21 mouse cellular contexts compared by ENCODE assay signal in genomic region chr1:143939511-143939910, GRCm38 (mm10).
DNase-seq lines count a peak whose midpoint lies in the region; ATAC-seq and TF ChIP-seq lines count a peak whose summit lies in the region.
"Had no signal": no experiment of that assay in that cellular context is flagged by ENCODE, and none has a peak within 500 bp of the region (broad histone marks: within the 10 kb centered on the region; RNA-seq: fewer than 3 reads in every experiment).

No protein-coding gene starts in this region.

- peak; percentile 22 for DNase-seq in forebrain, postnatal 0 days
- DNase-seq in forebrain, embryonic 14.5 days (ENCODE audit: low spot score): no peak
- no peak for DNase-seq in midbrain, embryonic 10.5 days (ENCODE audit: low spot score)
- DNase-seq in NIH3T3 (ENCODE audit: low read depth): peak; percentile 73
- no peak for DNase-seq in gastrocnemius, adult 18-20 months (ENCODE audit: low spot score)
- DNase-seq: adrenal gland, postnatal 10 days; cerebellum, adult 11 months; gastrocnemius, postnatal 25 days; heart, postnatal 4 days; kidney, adult 18-20 months; kidney, postnatal 14 days; lung, postnatal 4 days; right cerebral cortex, postnatal 4 days had no signal

- H3K9me3 ChIP-seq in forebrain, postnatal 0 days (ENCODE audit: low read length): no peaks in the 10 kb centered on the region
- H3K9me3 ChIP-seq in forebrain, embryonic 14.5 days (replicated peaks; ENCODE audit: control insufficient read depth, low read length): no peaks in the 10 kb centered on the region
- H3K9me3 ChIP-seq in midbrain, embryonic 13.5 days: no peaks in the 10 kb centered on the region
- H3K9me3 ChIP-seq in midbrain, embryonic 10.5 days (replicated peaks): no peaks in the 10 kb centered on the region
- H3K9me3 ChIP-seq in midbrain, embryonic 16.5 days (replicated peaks; ENCODE audit: control insufficient read depth, low read length, poor library complexity, severe bottlenecking): no peaks in the 10 kb centered on the region
- H3K9me3 ChIP-seq: embryonic facial prominence, embryonic 10.5 days; heart, embryonic 15.5 days; limb, embryonic 13.5 days; lung, embryonic 15.5 days had no signal

- H3K27me3 ChIP-seq in forebrain, postnatal 0 days (ENCODE audit: insufficient read depth, low read length): no peaks in the 10 kb centered on the region
- no peaks in the 10 kb centered on the region for H3K27me3 ChIP-seq in forebrain, embryonic 14.5 days (replicated peaks; ENCODE audit: control insufficient read depth, insufficient read depth, low read length)
- H3K27me3 ChIP-seq in midbrain, embryonic 13.5 days: no peaks in the 10 kb centered on the region
- H3K27me3 ChIP-seq in midbrain, embryonic 10.5 days (ENCODE audit: low read depth, poor library complexity, severe bottlenecking): no peaks in the 10 kb centered on the region
- H3K27me3 ChIP-seq in midbrain, embryonic 16.5 days (ENCODE audit: control insufficient read depth, insufficient read depth, low read depth, low read length): no peaks in the 10 kb centered on the region
- H3K27me3 ChIP-seq: heart, embryonic 15.5 days; limb, embryonic 13.5 days; lung, embryonic 15.5 days had no signal

- no peak for TF ChIP-seq CTCF in forebrain, postnatal 0 days (IDR thresholded peaks at IDR 0.05; ENCODE audit: low read depth)

- H3K4me1 ChIP-seq in forebrain, postnatal 0 days (ENCODE audit: insufficient read depth): peaks cover 5% of the 10 kb centered on the region; the same call in 1 of the 2 replicates
- no peaks in the 10 kb centered on the region for H3K4me1 ChIP-seq in forebrain, embryonic 14.5 days (ENCODE audit: control insufficient read depth, insufficient read depth, low read length)
- H3K4me1 ChIP-seq in midbrain, embryonic 13.5 days (replicated peaks): peaks cover 13% of the 10 kb centered on the region; the same call in 1 of the 2 replicates
- H3K4me1 ChIP-seq in midbrain, embryonic 10.5 days: no peaks in the 10 kb centered on the region
- peaks cover 8% of the 10 kb centered on the region for H3K4me1 ChIP-seq in midbrain, embryonic 16.5 days (ENCODE audit: control insufficient read depth, insufficient read depth, low read length)
- H3K4me1 ChIP-seq: embryonic facial prominence, embryonic 10.5 days; limb, embryonic 13.5 days had no signal

- ATAC-seq in forebrain, postnatal 0 days: no peak
- ATAC-seq in forebrain, embryonic 14.5 days: no peak
- no peak for ATAC-seq in midbrain, embryonic 13.5 days
- no peak for ATAC-seq in midbrain, embryonic 16.5 days
- ATAC-seq: activated CD4-positive, CD25-positive, alpha-beta regulatory T cell, adult 4 months had no signal

- no peak overlapping the region for H3K4me3 ChIP-seq in forebrain, postnatal 0 days (ENCODE audit: low read depth, low read length)
- no peak overlapping the region for H3K4me3 ChIP-seq in forebrain, embryonic 14.5 days (ENCODE audit: low read depth, low read length)
- no peak overlapping the region for H3K4me3 ChIP-seq in midbrain, embryonic 13.5 days (replicated peaks)
- H3K4me3 ChIP-seq in midbrain, embryonic 10.5 days: no peak overlapping the region
- no peak overlapping the region for H3K4me3 ChIP-seq in midbrain, embryonic 16.5 days (ENCODE audit: low read depth, low read length)
- H3K4me3 ChIP-seq: embryonic facial prominence, embryonic 10.5 days; heart, embryonic 15.5 days; limb, embryonic 13.5 days; lung, embryonic 15.5 days had no signal

- H3K9ac ChIP-seq in forebrain, postnatal 0 days: no peak overlapping the region
- no peak overlapping the region for H3K9ac ChIP-seq in forebrain, embryonic 14.5 days (ENCODE audit: low read length)
- H3K9ac ChIP-seq in midbrain, embryonic 13.5 days (replicated peaks): no peak overlapping the region
- no peak overlapping the region for H3K9ac ChIP-seq in midbrain, embryonic 16.5 days (ENCODE audit: low read depth, low read length)
- H3K9ac ChIP-seq: heart, embryonic 15.5 days; limb, embryonic 13.5 days; liver, embryonic 14.5 days; lung, embryonic 15.5 days had no signal

- H3K36me3 ChIP-seq in forebrain, postnatal 0 days (ENCODE audit: insufficient read depth): no peaks in the 10 kb centered on the region
- no peaks in the 10 kb centered on the region for H3K36me3 ChIP-seq in forebrain, embryonic 14.5 days (ENCODE audit: control insufficient read depth, insufficient read depth, low read length)
- no peaks in the 10 kb centered on the region for H3K36me3 ChIP-seq in midbrain, embryonic 13.5 days
- no peaks in the 10 kb centered on the region for H3K36me3 ChIP-seq in midbrain, embryonic 10.5 days
- no peaks in the 10 kb centered on the region for H3K36me3 ChIP-seq in midbrain, embryonic 16.5 days (ENCODE audit: control insufficient read depth, insufficient read depth, low read length)
- H3K36me3 ChIP-seq: embryonic facial prominence, embryonic 10.5 days; heart, embryonic 15.5 days; limb, embryonic 13.5 days; lung, embryonic 15.5 days had no signal

- peak overlapping the region; percentile 35 for H3K27ac ChIP-seq in forebrain, postnatal 0 days (ENCODE audit: low read depth, low read length)
- H3K27ac ChIP-seq in forebrain, embryonic 14.5 days (ENCODE audit: low read depth, low read length): no peak overlapping the region
- H3K27ac ChIP-seq in midbrain, embryonic 13.5 days: 0 out of 2 replicates have a peak overlapping the region, but pooled peaks have one; percentile 56
- no peak overlapping the region for H3K27ac ChIP-seq in midbrain, embryonic 10.5 days (replicated peaks)
- peak overlapping the region; percentile 71 for H3K27ac ChIP-seq in midbrain, embryonic 16.5 days (ENCODE audit: low read length)
- H3K27ac ChIP-seq: embryonic facial prominence, embryonic 10.5 days; heart, embryonic 15.5 days; limb, embryonic 13.5 days; liver, embryonic 14.5 days; lung, embryonic 15.5 days had no signal

- H3K4me2 ChIP-seq in forebrain, postnatal 0 days (ENCODE audit: low read depth): no peak overlapping the region
- no peak overlapping the region for H3K4me2 ChIP-seq in forebrain, embryonic 14.5 days (ENCODE audit: low read length)
- no peak overlapping the region for H3K4me2 ChIP-seq in midbrain, embryonic 13.5 days (replicated peaks)
- H3K4me2 ChIP-seq in midbrain, embryonic 16.5 days (ENCODE audit: low read length): no peak overlapping the region
- H3K4me2 ChIP-seq: heart, embryonic 15.5 days; limb, embryonic 13.5 days; lung, embryonic 15.5 days had no signal

- WGBS in forebrain, postnatal 0 days: 18% methylated on average over 2 of the region's 2 CpGs
- 38% methylated on average over 2 of the region's 2 CpGs for WGBS in forebrain, embryonic 14.5 days
- 63% methylated on average over 2 of the region's 2 CpGs for WGBS in midbrain, embryonic 13.5 days
- WGBS in midbrain, embryonic 10.5 days: 73% methylated on average over 2 of the region's 2 CpGs
- WGBS in midbrain, embryonic 16.5 days: 46% methylated on average over 2 of the region's 2 CpGs

Comparison
In these comparisons a context has a peak if more than half of its experiments do, and no peak if none do; other contexts are left out.
1. DNase-seq: peak in forebrain, postnatal 0 days (single experiment) and NIH3T3 (single experiment); none in forebrain, embryonic 14.5 days (single experiment), midbrain, embryonic 10.5 days (single experiment) and gastrocnemius, adult 18-20 months (single experiment).
2. H3K27ac ChIP-seq: peak in forebrain, postnatal 0 days (single experiment), midbrain, embryonic 13.5 days (single experiment) and midbrain, embryonic 16.5 days (single experiment); none in forebrain, embryonic 14.5 days (single experiment) and midbrain, embryonic 10.5 days (single experiment).